Mouse (Mus musculus) liver, embryonic 14.5 days (tissue): ENCODE results near the gene Arpc2. TPM values are rescaled to one million over a fixed set of nuclear protein-coding genes. Genes with fewer than 3 reads are reported as not detected.

Experiments used
- ATAC-seq: fragments of 200-750 bp; cut with Nextera tagmentation; 2 replicates; pipeline ENCODE4 v1.8.0; 2017; ENCODE audit warnings: moderate number of reproducible peaks, mild to moderate bottlenecking, moderate library complexity; ENCODE audit not compliant: insufficient read depth
- DNase-seq, 3 experiments: peaks; one replicate each; pipeline ENCODE4 v3.0.0-alpha.2; 2012 to 2013; ENCODE audit warnings: low read depth in 3 of 3, low spot score in 3 of 3
- H3K27ac ChIP-seq: fragments of 300-500 bp; sonication (generic); 2 replicates; pipeline ENCODE4 v1.5.1; 2014; ENCODE audit warnings: moderate library complexity, mild to moderate bottlenecking, control low read depth, inconsistent platforms
- H3K27me3 ChIP-seq: fragments of 300-500 bp; sonication (generic); 2 replicates; pipeline ENCODE4 v1.6.1; 2014; ENCODE audit warnings: mild to moderate bottlenecking, low read length, moderate library complexity; ENCODE audit not compliant: control insufficient read depth, insufficient read depth
- H3K36me3 ChIP-seq: fragments of 300-500 bp; sonication (generic); replicated peaks from 2 replicates; pipeline ENCODE4 v1.6.1; 2014; ENCODE audit warnings: low read depth; ENCODE audit not compliant: control insufficient read depth, insufficient read depth
- H3K4me1 ChIP-seq, 2 experiments: fragments of 200-500 bp in 1 of 2; fragments of 300-500 bp in 1 of 2; sonication (generic) in 1 of 2; replicated peaks; 2 replicates each; pipeline ENCODE4 v1.6.1; 2012 to 2014; ENCODE audit warnings: antibody characterized with exemption in 1 of 2, inconsistent platforms in 1 of 2, low read length in 1 of 2; ENCODE audit not compliant: control insufficient read depth in 2 of 2, insufficient read depth in 2 of 2
- H3K4me2 ChIP-seq: fragments of 300-500 bp; sonication (generic); 2 replicates; pipeline ENCODE4 v1.6.1; 2014; ENCODE audit warnings: low read depth, mild to moderate bottlenecking, control low read depth, moderate library complexity
- H3K4me3 ChIP-seq, 2 experiments: fragments of 200-500 bp in 1 of 2; fragments of 300-500 bp in 1 of 2; sonication (generic) in 1 of 2; 2 replicates each; pipeline ENCODE4 v1.5.1; 2012 to 2014; ENCODE audit warnings: low read depth in 2 of 2, low read length in 2 of 2, mild to moderate bottlenecking in 2 of 2, control low read depth in 1 of 2, inconsistent platforms in 1 of 2, moderate library complexity in 1 of 2; ENCODE audit not compliant: insufficient read depth in 1 of 2
- H3K9ac ChIP-seq: fragments of 300-500 bp; sonication (generic); replicated peaks from 2 replicates; pipeline ENCODE4 v1.6.1; 2014; ENCODE audit warnings: mild to moderate bottlenecking, control low read depth, moderate library complexity
- H3K9me3 ChIP-seq: fragments of 300-500 bp; sonication (generic); 2 replicates; pipeline ENCODE4 v1.6.1; 2016; ENCODE audit warnings: low read length, mixed read lengths; ENCODE audit not compliant: control insufficient read depth
- CTCF ChIP-seq: IDR thresholded peaks from 2 replicates; pipeline ENCODE4 v1.5.1; 2016; ENCODE audit warnings: antibody characterized with exemption, low read depth, control low read depth
- EP300 ChIP-seq: IDR thresholded peaks from 2 replicates; pipeline ENCODE4 v1.6.1; 2016; ENCODE audit warnings: antibody characterized with exemption, low read depth
- whole genome bisulfite sequencing: fragments of 180-500 bp; shearing (Covaris S2); extraction: QIAGEN DNeasy Blood & Tissue Kit; methylation state at CpG from one replicate; pipeline ENCODE4 v1.1.7; 2014; ENCODE audit not compliant: insufficient replicate concordance; 5-methylcytosine and 5-hydroxymethylcytosine counted together
- polyA plus RNA-seq, 2 experiments: library from polyadenylated mRNA; depleted of rRNA in 1 of 2; stranded (reverse) in 1 of 2; unstranded in 1 of 2; fragments of >200 nt; fragmentation: Nextera tagmentation in 1 of 2; extraction: Ambion mirVana in 1 of 2; gene quantifications; 2 replicates each; pipeline versions ENCODE4 v1.2.1 to v1.2.3; 2012 to 2014

The Arpc2 gene
- polyA plus RNA-seq, 2 experiments: 95.3 to 157 TPM

DNA sequence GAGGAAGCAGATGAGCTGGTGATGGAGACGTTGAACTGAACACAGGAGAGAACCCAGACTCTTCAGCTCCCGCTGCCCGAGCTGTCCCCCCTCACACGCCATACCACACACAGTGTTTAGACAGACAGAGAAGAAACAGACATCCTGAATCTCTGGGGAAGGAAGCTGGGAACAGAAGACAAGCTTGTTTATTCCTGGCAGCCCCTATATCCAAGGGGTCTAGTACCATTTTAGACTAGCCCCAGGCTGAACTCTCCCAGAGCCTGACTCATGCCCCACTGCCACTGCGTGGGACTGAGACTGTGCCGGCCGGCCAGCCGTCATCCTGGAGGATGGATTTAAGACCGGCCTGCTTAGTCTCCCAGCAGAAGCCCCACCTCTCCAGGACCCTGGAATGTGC lies 39.1 kb downstream of the Arpc2 start:
- no peaks in the 10 kb centered on the region; the same call in 1 of the 2 replicates for H3K27me3 ChIP-seq
- H3K4me2 ChIP-seq: no peak overlapping the region
- ATAC-seq: no peak
- WGBS: 25% methylated on average over 9 of the region's 9 CpGs
- no peaks in the 10 kb centered on the region for H3K36me3 ChIP-seq
- H3K4me1 ChIP-seq: 0 out of 4 replicates have a peak, but pooled peaks cover 0 to 2% of the 10 kb centered on the region in 2 experiments
- H3K9ac ChIP-seq: no peak overlapping the region
- DNase-seq: no peak
- TF ChIP-seq CTCF (no peak), EP300 (no peak)
- H3K27ac ChIP-seq: no peak overlapping the region
- H3K4me3 ChIP-seq: no peak overlapping the region
- no peaks in the 10 kb centered on the region for H3K9me3 ChIP-seq

- Histone ChIP-seq H3K9me3 (no peaks in the 10 kb centered on the region), H3K4me1 (0 out of 4 replicates have a peak, but pooled peaks cover 0 to 2% of the 10 kb centered on the region in 2 experiments), H3K27me3 (no peaks in the 10 kb centered on the region; the same call in 1 of the 2 replicates), H3K36me3 (peaks cover 6% of the 10 kb centered on the region), H3K4me2 (no peak overlapping the region), H3K4me3 (no peak overlapping the region), H3K9ac (no peak overlapping the region), H3K27ac (no peak overlapping the region)
- TF ChIP-seq EP300 (no peak), CTCF (no peak)
- ATAC-seq (no peak), DNase-seq (no peak)
- 50% methylated on average over 6 of the region's 6 CpGs for WGBS
These were observed 41.2 kb downstream of the Arpc2 start for GRCm38 (mm10) chr1:74277041-74277440.

GRCm38 (mm10) chr1:74277883-74278537 lies 42.1 kb downstream of the Arpc2 start:
- Histone ChIP-seq H3K27ac (no peak overlapping the region), H3K9ac (no peak overlapping the region), H3K4me1 (0 out of 4 replicates have a peak, but pooled peaks cover 0 to 2% of the 10 kb centered on the region in 2 experiments), H3K4me2 (no peak overlapping the region), H3K27me3 (no peaks in the 10 kb centered on the region; the same call in 1 of the 2 replicates), H3K36me3 (peaks cover 6% of the 10 kb centered on the region), H3K4me3 (no peak overlapping the region), H3K9me3 (no peaks in the 10 kb centered on the region)
- WGBS: 43% methylated on average over 8 of the region's 8 CpGs
- TF ChIP-seq EP300: no peak
- TF ChIP-seq CTCF: no peak
- no peak for ATAC-seq
- no peak for DNase-seq

DNA sequence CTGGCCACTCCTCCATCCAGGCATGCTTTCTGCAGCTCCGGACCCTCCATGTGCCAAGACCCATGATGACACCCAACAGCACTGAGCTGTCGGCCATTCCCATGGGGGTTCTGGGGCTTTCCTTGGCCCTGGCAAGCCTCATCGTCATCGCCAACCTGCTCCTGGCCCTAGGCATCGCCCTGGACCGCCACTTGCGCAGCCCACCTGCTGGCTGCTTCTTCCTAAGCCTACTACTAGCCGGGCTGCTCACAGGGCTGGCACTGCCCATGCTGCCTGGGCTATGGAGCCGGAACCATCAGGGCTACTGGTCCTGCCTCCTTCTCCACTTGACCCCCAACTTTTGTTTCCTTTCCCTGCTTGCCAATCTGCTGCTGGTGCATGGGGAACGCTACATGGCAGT lies 42.7 kb downstream of the Arpc2 start, which contains the start of gene Gpbar1:
Gene Gpbar1 (plus strand): TSS at position 13 of the 400 bp plus-strand sequence.
- Histone ChIP-seq H3K9ac (no peak within 1 kb of the TSS), H3K4me2 (no peak within 1 kb of the TSS), H3K27ac (no peak within 1 kb of the TSS), H3K36me3 (peaks cover 6% of the 10 kb centered on the region), H3K27me3 (no peaks in the 10 kb centered on the region; the same call in 1 of the 2 replicates), H3K4me1 (peaks cover under 1 to 2% of the 10 kb centered on the region in 2 experiments; a peak in 2 of 4 replicates), H3K4me3 (no peak within 1 kb of the TSS), H3K9me3 (no peaks in the 10 kb centered on the region)
- ATAC-seq: no peak
- DNase-seq: no peak
- 81% methylated on average over 10 of the region's 10 CpGs for WGBS
- TF ChIP-seq EP300 (no peak), CTCF (no peak)

DNA sequence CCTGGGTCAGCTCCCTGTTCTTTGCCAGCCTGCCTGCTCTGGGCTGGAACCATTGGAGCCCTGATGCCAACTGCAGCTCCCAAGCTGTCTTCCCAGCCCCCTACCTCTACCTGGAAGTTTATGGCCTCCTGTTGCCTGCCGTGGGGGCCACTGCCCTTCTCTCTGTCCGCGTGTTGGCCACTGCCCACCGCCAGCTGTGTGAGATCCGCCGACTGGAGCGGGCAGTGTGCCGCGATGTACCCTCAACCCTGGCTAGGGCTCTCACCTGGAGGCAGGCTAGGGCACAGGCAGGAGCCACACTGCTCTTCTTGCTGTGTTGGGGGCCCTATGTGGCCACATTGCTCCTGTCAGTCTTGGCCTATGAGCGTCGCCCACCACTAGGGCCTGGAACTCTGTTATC lies 43.1 kb downstream of the Arpc2 start:
- TF ChIP-seq EP300 (no peak), CTCF (no peak)
- no peak overlapping the region for H3K4me2 ChIP-seq
- DNase-seq: no peak
- no peaks in the 10 kb centered on the region for H3K9me3 ChIP-seq
- ATAC-seq: no peak
- H3K4me1 ChIP-seq: peaks cover 5 to 6% of the 10 kb centered on the region in 2 experiments; a peak in 3 of 4 replicates
- no peak overlapping the region for H3K9ac ChIP-seq
- H3K27me3 ChIP-seq: no peaks in the 10 kb centered on the region; the same call in 1 of the 2 replicates
- H3K4me3 ChIP-seq: no peak overlapping the region
- WGBS: 78% methylated on average over 11 of the region's 11 CpGs
- H3K36me3 ChIP-seq: peaks cover 6% of the 10 kb centered on the region
- no peak overlapping the region for H3K27ac ChIP-seq
